Mouse (Mus musculus) cerebellum, adult 2 months (tissue): Measurements from ENCODE around the gene Aif1l. TPM values are rescaled to one million over a fixed set of nuclear protein-coding genes. Genes with fewer than 3 reads are reported as not detected.

ENCODE experiments used
- DNase-seq, 2 experiments: peaks; one replicate each; pipeline ENCODE4 v3.0.0; 2021
- H3K27ac ChIP-seq: fragments of 200-500 bp; 2 replicates; pipeline ENCODE4 v1.5.1; 2012; ENCODE audit warnings: low read length, control low read depth, inconsistent platforms; ENCODE audit not compliant: insufficient read depth
- H3K27me3 ChIP-seq: fragments of 200-500 bp; 2 replicates; pipeline ENCODE4 v1.6.1; 2012; ENCODE audit warnings: inconsistent platforms, mild to moderate bottlenecking, low read length, moderate library complexity; ENCODE audit not compliant: control insufficient read depth, insufficient read depth
- H3K4me1 ChIP-seq: fragments of 200-500 bp; 2 replicates; pipeline ENCODE4 v1.6.1; 2011; ENCODE audit warnings: low read length; ENCODE audit not compliant: control insufficient read depth, insufficient read depth
- H3K4me3 ChIP-seq: fragments of 200-500 bp; replicated peaks from 2 replicates; pipeline ENCODE3; 2011; ENCODE audit warnings: mild to moderate bottlenecking, low read depth, low read length, control low read depth; ENCODE audit not compliant: insufficient read depth
- CTCF ChIP-seq: fragments of 200-500 bp; IDR thresholded peaks from 2 replicates; pipeline ENCODE4 v1.5.1; 2011; ENCODE audit warnings: low read depth, mild to moderate bottlenecking, control low read depth, low read length, moderate library complexity, borderline replicate concordance; ENCODE audit not compliant: insufficient read depth
- POLR2A ChIP-seq: fragments of 200-500 bp; IDR thresholded peaks from 2 replicates; pipeline ENCODE4 v1.6.1; 2011; ENCODE audit warnings: low read length, control low read depth, borderline replicate concordance; ENCODE audit not compliant: insufficient read depth
- WGBS: fragments of 180-500 bp; shearing (Covaris S2); methylation state at CpG from one replicate; pipeline ENCODE4 v1.1.7; 2018; 5-methylcytosine and 5-hydroxymethylcytosine counted together
- polyA plus RNA-seq: library from polyadenylated mRNA; depleted of rRNA; stranded (reverse); fragments of >200 nt; gene quantifications from 2 replicates; pipeline ENCODE4 v1.2.3, GENCODE M21; 2012

Gene Aif1l
- polyA plus RNA-seq, 1 experiment, result 14.1 TPM

DNA sequence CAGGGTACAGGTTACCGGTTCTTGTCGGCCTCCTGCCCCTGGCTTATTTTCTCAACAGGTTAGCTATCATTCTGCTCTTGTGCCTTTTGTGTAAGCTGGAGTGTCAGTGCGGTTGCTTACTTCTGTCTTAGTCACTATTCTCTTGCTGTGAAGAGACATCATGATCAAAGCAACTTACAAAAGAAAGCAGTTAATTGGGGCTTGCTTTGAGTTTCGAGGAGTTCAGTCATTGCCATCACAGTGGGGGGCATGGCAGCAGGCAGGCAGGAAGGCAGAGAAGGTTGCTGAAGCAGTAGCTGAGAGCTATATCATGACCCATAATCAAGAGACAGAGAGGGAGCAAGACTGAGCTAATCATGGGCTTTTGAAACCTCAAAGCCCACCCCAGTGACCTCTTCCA lies 15.4 kb upstream of the Aif1l start:
- DNase-seq, result no peak
- Histone ChIP-seq H3K27me3 (no peaks in the 10 kb centered on the region), H3K27ac (no peak overlapping the region), H3K4me3 (no peak overlapping the region), H3K4me1 (no peaks in the 10 kb centered on the region)
- WGBS, result 53% methylated on average over 4 of the region's 4 CpGs
- no peak for TF ChIP-seq POLR2A

DNA sequence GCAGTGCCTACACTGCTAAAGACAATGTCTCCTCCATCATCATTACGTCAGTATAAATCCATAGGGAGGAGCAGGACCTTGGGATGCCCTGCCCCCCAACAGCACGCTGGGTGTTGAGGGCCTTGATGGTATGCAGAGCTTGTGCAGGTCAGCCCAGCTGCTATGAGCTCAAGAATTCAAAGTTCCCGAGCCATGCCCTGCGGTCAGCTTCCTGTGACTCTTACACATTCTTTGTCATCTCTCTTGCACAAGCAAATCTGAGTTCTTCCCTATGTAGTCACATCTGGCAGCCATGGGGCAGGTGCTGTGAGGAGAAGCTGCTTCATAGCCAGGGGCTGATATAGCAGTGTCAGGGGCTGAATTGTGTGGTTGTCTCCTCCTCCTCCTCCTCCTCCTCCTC lies 14.9 kb upstream of the Aif1l start:
- no peak for TF ChIP-seq CTCF

DNA sequence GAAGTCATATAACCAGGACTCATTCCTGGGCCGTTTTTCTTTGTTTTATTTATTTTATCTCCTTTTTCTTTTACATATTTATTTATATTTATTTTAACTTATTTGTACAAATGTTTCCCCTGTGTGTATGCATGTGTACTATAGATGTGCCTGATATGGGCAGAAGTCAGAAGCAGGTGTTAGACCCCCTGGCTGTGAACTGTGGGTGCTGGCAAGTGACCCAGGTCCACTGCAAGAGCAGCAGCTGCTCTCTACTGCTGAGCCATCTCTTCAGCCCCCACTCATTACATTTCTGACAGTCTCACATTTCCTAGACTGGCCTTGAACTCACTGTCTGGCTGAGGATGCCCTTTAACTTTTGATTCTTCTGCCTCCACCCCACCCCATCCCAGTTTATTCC lies 11.6 kb upstream of the Aif1l start:
- Histone ChIP-seq H3K4me3 (no peak overlapping the region), H3K4me1 (no peaks in the 10 kb centered on the region), H3K27ac (no peak overlapping the region), H3K27me3 (no peaks in the 10 kb centered on the region)
- DNase-seq, result no peak
- WGBS, result 80% methylated on average over 1 of the region's 1 CpGs
- TF ChIP-seq POLR2A (no peak), CTCF (no peak)

More for the DNA sequence above, 14.9 kb upstream of the Aif1l start:
- H3K27ac ChIP-seq, result no peak overlapping the region
- no peaks in the 10 kb centered on the region for H3K4me1 ChIP-seq
- no peak for DNase-seq
- no peak overlapping the region for H3K4me3 ChIP-seq
- 64% methylated on average over 4 of the region's 4 CpGs for WGBS
- H3K27me3 ChIP-seq, result no peaks in the 10 kb centered on the region

DNA sequence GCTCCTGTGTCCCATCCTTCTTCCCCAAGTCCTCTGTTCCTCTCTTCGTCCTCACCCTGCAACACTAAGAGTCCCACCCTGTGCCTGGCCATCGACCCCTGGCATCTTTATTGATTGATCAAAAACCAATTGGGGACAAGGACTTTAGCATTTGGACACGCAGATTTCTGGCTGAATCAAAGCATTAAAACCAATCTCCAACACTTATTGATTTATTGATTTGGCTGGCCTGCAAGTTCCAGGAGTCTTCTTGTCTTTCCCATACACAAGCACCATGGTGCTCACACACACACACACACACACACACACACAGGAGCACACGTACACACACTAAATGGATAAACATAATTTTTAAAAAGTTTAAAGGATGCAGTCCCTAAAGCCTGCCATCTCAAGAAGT lies 6.9 kb upstream of the Aif1l start:
- WGBS, result 80% methylated on average over 4 of the region's 4 CpGs
- H3K27ac ChIP-seq, result no peak overlapping the region
- TF ChIP-seq POLR2A, result no peak
- no peak for TF ChIP-seq CTCF
- H3K27me3 ChIP-seq, result no peaks in the 10 kb centered on the region
- no peak for DNase-seq
- no peaks in the 10 kb centered on the region for H3K4me1 ChIP-seq
- no peak overlapping the region for H3K4me3 ChIP-seq

DNA sequence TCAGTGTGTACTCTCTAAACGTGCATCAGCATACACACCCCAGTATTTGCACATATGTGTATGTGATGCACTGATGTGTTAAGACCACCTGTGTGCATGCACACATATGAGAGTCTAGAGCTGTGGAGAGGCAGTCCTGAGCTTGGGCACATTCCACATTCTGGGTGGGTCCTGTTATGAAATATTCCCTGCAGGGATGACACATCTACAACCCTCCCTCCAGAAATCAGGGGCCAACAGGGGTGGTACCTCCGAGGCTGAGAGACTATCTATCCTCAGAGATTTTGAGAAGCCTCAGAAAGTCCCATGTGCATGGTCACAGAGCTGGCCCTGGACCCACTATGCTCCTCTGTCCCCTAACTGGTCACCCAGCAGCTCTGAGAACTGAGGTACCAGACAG lies 4.4 kb upstream of the Aif1l start:
- no peak overlapping the region for H3K4me3 ChIP-seq
- TF ChIP-seq POLR2A (no peak), CTCF (no peak)
- WGBS, result 59% methylated on average over 2 of the region's 2 CpGs
- peaks cover 5% of the 10 kb centered on the region for H3K4me1 ChIP-seq
- no peak for DNase-seq
- H3K27ac ChIP-seq, result no peak overlapping the region
- H3K27me3 ChIP-seq, result peaks cover 5% of the 10 kb centered on the region; the same call in 1 of the 2 replicates

DNA sequence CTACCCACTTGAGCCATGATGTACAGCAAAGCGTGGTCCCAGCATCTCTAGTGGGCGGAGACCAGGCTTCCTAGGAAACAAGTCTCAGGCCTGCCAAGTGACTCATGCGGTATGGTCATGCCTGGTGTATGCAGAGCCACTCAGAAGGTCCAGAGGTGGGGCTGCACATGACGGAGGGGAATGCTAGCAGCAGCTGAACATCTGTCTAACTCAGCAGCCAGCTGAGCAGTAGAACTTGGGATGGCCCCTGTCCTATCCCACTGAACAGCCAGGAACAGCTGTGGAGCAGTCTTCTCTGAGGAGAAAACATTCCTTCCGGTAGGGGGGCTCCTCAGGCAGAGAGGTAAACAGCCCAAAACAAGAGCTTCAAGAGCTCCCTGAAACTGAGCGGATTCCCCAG lies 1.5 kb upstream of the Aif1l start:
- Histone ChIP-seq H3K27me3 (peaks cover 6% of the 10 kb centered on the region; the same call in 1 of the 2 replicates), H3K4me3 (no peak overlapping the region), H3K27ac (no peak overlapping the region), H3K4me1 (peaks cover 5% of the 10 kb centered on the region)
- TF ChIP-seq CTCF (no peak), POLR2A (no peak)
- DNase-seq, result no peak
- 75% methylated on average over 6 of the region's 6 CpGs for WGBS

DNA sequence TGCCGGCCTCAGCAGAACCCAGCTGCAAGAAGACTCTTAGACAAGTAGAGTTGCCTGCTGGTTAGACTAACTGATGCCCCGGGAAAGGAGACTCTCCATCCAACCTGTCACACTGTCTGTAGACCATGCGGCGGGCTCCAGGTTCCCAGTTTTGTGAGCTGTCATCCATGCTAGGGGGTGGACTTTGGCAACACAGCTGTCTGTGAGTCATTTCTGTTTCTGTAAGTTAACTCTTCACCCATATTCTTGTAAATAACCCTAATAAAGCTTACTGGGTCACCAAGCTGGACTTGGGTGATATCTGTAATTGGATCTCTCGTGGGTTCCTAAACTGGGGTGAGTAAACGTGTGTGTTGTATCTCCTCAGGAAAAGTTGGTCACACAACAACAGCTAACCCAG lies 1.1 kb upstream of the Aif1l start:
- no peak overlapping the region for H3K4me3 ChIP-seq
- TF ChIP-seq POLR2A (no peak), CTCF (no peak)
- DNase-seq, result no peak
- WGBS, result 75% methylated on average over 6 of the region's 6 CpGs
- peaks cover 6% of the 10 kb centered on the region; the same call in 1 of the 2 replicates for H3K27me3 ChIP-seq
- no peak overlapping the region for H3K27ac ChIP-seq
- peaks cover 5% of the 10 kb centered on the region for H3K4me1 ChIP-seq

DNA sequence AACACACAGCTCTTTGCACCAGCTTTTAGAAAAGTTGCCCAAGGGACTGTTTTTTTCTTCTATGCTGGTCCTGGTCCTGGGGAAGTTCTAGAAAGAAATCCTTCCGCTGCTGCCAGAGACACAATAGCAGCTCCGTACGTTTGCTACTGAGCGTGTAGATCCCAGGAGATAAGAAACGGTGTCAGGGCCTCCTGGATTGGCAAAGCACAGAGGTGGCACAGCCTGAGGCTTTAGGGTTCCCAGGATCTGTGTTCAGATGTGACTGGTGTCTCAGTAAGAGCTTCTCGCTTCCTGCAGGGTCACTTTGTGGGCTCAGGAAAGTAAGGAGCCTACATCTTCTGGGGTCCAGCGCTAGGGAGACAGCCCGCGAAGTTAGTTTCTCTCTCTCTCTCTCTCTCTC lies 1.0 kb downstream of the Aif1l start:
- no peak for DNase-seq
- 49% methylated on average over 9 of the region's 9 CpGs for WGBS
- TF ChIP-seq CTCF (no peak), POLR2A (no peak)
- Histone ChIP-seq H3K27me3 (peaks cover 6% of the 10 kb centered on the region; the same call in 1 of the 2 replicates), H3K4me1 (peaks cover 16% of the 10 kb centered on the region), H3K27ac (no peak overlapping the region), H3K4me3 (no peak overlapping the region)
